9 mouse cellular contexts compared by ENCODE assay signal in the genomic region with DNA sequence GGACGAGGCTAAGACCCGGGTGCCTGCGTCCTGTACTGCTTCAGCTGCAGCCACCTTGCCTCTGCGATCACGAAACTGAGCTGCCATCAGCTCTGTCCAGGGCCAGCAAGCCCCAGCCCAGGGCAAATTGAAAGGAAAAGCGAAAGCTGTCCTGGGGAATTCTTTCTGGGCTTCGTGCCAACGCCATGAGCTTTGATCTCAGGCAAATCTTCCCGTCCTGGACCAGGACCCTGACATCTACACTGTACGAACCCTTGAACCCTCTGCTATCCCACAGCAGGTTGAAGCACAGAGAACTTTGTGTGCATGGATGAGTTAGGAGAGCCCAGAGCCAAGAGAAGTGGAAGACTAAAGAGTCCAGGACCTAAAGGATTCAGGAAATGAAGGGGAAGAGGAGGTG. TPM values are rescaled to one million over a fixed set of nuclear protein-coding genes. Genes with fewer than 3 reads are reported as not detected.
A peak's percentile ranks its signal among the peaks of the same experiment; 100 is the strongest.
DNase-seq lines count a peak whose midpoint lies in the region; ATAC-seq lines count a peak whose summit lies in the region.
"Had no signal": no experiment of that assay in that cellular context is flagged by ENCODE, and none has a peak within 500 bp of the region (broad histone marks: within the 10 kb centered on the region; RNA-seq: fewer than 3 reads in every experiment).

No protein-coding gene starts in this region.

- WGBS in forebrain, embryonic 14.5 days = 47% methylated on average over 10 of the region's 10 CpGs
- 40% methylated on average over 10 of the region's 10 CpGs for WGBS in forebrain, embryonic 16.5 days
- 29% methylated on average over 10 of the region's 10 CpGs for WGBS in lung, embryonic 15.5 days
- whole genome bisulfite sequencing in forebrain, embryonic 15.5 days = 47% methylated on average over 10 of the region's 10 CpGs

- ATAC-seq in forebrain, embryonic 14.5 days = no peak
- ATAC-seq in forebrain, embryonic 16.5 days = no peak
- peak; percentile 29; the same call in 1 of the 2 replicates for ATAC-seq in lung, embryonic 15.5 days (ENCODE audit: borderline replicate concordance, extremely low read depth, low FRiP score, low TSS enrichment)
- ATAC-seq in forebrain, embryonic 15.5 days (replicated peaks) = no peak

- H3K9me3 ChIP-seq in forebrain, embryonic 14.5 days (replicated peaks; ENCODE audit: control insufficient read depth, low read length) = no peaks in the 10 kb centered on the region
- H3K9me3 ChIP-seq in forebrain, embryonic 16.5 days (ENCODE audit: control insufficient read depth, low read length) = no peaks in the 10 kb centered on the region
- H3K9me3 ChIP-seq in lung, embryonic 15.5 days = no peaks in the 10 kb centered on the region
- H3K9me3 ChIP-seq in forebrain, embryonic 15.5 days = no peaks in the 10 kb centered on the region
- H3K9me3 ChIP-seq: limb, embryonic 12.5 days had no signal

- H3K27ac ChIP-seq in forebrain, embryonic 14.5 days (ENCODE audit: low read depth, low read length) = no peak overlapping the region
- H3K27ac ChIP-seq in forebrain, embryonic 16.5 days (ENCODE audit: low read length) = no peak overlapping the region
- H3K27ac ChIP-seq in lung, embryonic 15.5 days = no peak overlapping the region
- no peak overlapping the region for H3K27ac ChIP-seq in forebrain, embryonic 15.5 days (replicated peaks)
- H3K27ac ChIP-seq: limb, embryonic 12.5 days had no signal

- no peak overlapping the region for H3K9ac ChIP-seq in forebrain, embryonic 14.5 days (ENCODE audit: low read length)
- H3K9ac ChIP-seq in forebrain, embryonic 16.5 days (replicated peaks; ENCODE audit: low read depth, low read length) = no peak overlapping the region
- no peak overlapping the region for H3K9ac ChIP-seq in lung, embryonic 15.5 days
- H3K9ac ChIP-seq in forebrain, embryonic 15.5 days (replicated peaks) = no peak overlapping the region
- H3K9ac ChIP-seq: limb, embryonic 12.5 days had no signal

- H3K27me3 ChIP-seq in forebrain, embryonic 14.5 days (replicated peaks; ENCODE audit: control insufficient read depth, insufficient read depth, low read length) = no peaks in the 10 kb centered on the region
- H3K27me3 ChIP-seq in forebrain, embryonic 16.5 days (replicated peaks; ENCODE audit: control insufficient read depth, insufficient read depth, low read length) = no peaks in the 10 kb centered on the region
- no peaks in the 10 kb centered on the region for H3K27me3 ChIP-seq in lung, embryonic 15.5 days
- H3K27me3 ChIP-seq in forebrain, embryonic 15.5 days = no peaks in the 10 kb centered on the region

- peaks cover 31% of the 10 kb centered on the region for H3K4me1 ChIP-seq in forebrain, embryonic 14.5 days (ENCODE audit: control insufficient read depth, insufficient read depth, low read length)
- H3K4me1 ChIP-seq in forebrain, embryonic 16.5 days (replicated peaks; ENCODE audit: control insufficient read depth, insufficient read depth, low read length) = peaks cover 17% of the 10 kb centered on the region
- H3K4me1 ChIP-seq in lung, embryonic 15.5 days = peaks cover 60% of the 10 kb centered on the region
- peaks cover 26% of the 10 kb centered on the region for H3K4me1 ChIP-seq in forebrain, embryonic 15.5 days

- no peak overlapping the region for H3K4me2 ChIP-seq in forebrain, embryonic 14.5 days (ENCODE audit: low read length)
- H3K4me2 ChIP-seq in forebrain, embryonic 16.5 days (ENCODE audit: low read length) = no peak overlapping the region
- H3K4me2 ChIP-seq in lung, embryonic 15.5 days = peak overlapping the region; percentile 35; the same call in 1 of the 2 replicates
- no peak overlapping the region for H3K4me2 ChIP-seq in forebrain, embryonic 15.5 days (replicated peaks)
- H3K4me2 ChIP-seq: limb, embryonic 12.5 days had no signal

- no peaks in the 10 kb centered on the region for H3K36me3 ChIP-seq in forebrain, embryonic 14.5 days (ENCODE audit: control insufficient read depth, insufficient read depth, low read length)
- H3K36me3 ChIP-seq in forebrain, embryonic 16.5 days (ENCODE audit: control insufficient read depth, insufficient read depth) = no peaks in the 10 kb centered on the region
- H3K36me3 ChIP-seq in lung, embryonic 15.5 days = no peaks in the 10 kb centered on the region
- H3K36me3 ChIP-seq in forebrain, embryonic 15.5 days = no peaks in the 10 kb centered on the region
- H3K36me3 ChIP-seq: limb, embryonic 12.5 days had no signal

- H3K4me3 ChIP-seq in forebrain, embryonic 14.5 days (ENCODE audit: low read depth, low read length) = no peak overlapping the region
- no peak overlapping the region for H3K4me3 ChIP-seq in forebrain, embryonic 16.5 days (replicated peaks; ENCODE audit: low read length)
- no peak overlapping the region for H3K4me3 ChIP-seq in lung, embryonic 15.5 days
- no peak overlapping the region for H3K4me3 ChIP-seq in forebrain, embryonic 15.5 days
- H3K4me3 ChIP-seq: limb, embryonic 12.5 days had no signal

- DNase-seq in forebrain, embryonic 14.5 days (ENCODE audit: low spot score) = peak; percentile 52
- peak; percentile 98 for DNase-seq in heart, adult 11 months
- peak; percentile 90 for DNase-seq in kidney, adult 18-20 months
- no peak for DNase-seq in natural killer cell, adult 2 months (ENCODE audit: low spot score in 2 of 2)
- DNase-seq in spleen, postnatal 4 days (ENCODE audit: low spot score in 2 of 2) = no peak

RNA-seq across cellular contexts. Expression of a gene that starts 25.7 kb away (rescaled TPM):
- 13.6 and 14.5 TPM in 2 replicates for polyA plus RNA-seq in forebrain, embryonic 14.5 days (2014; fragmentation: Nextera tagmentation; extraction: Ambion mirVana)
- polyA plus RNA-seq in forebrain, embryonic 16.5 days (2015; fragmentation: Nextera tagmentation; extraction: Ambion mirVana) = 12.0 and 12.9 TPM in 2 replicates
- 4.9 and 6.1 TPM in 2 replicates for polyA plus RNA-seq in lung, embryonic 15.5 days (2015; fragmentation: Nextera tagmentation; extraction: Ambion mirVana)
- 14.3 and 16.3 TPM in 2 replicates for polyA plus RNA-seq in forebrain, embryonic 15.5 days (2015; fragmentation: Nextera tagmentation; extraction: Ambion mirVana)

RNA-seq across cellular contexts. Expression of a gene that starts 56.5 kb away (rescaled TPM):
- 1.0 and 1.4 TPM in 2 replicates for polyA plus RNA-seq in forebrain, embryonic 14.5 days (2014; fragmentation: Nextera tagmentation; extraction: Ambion mirVana)
- 1.6 and 2.3 TPM in 2 replicates for polyA plus RNA-seq in forebrain, embryonic 16.5 days (2015; fragmentation: Nextera tagmentation; extraction: Ambion mirVana)
- polyA plus RNA-seq in lung, embryonic 15.5 days (2015; fragmentation: Nextera tagmentation; extraction: Ambion mirVana) = 0.89 and 1.0 TPM in 2 replicates
- polyA plus RNA-seq in forebrain, embryonic 15.5 days (2015; fragmentation: Nextera tagmentation; extraction: Ambion mirVana) = 1.8 and 1.9 TPM in 2 replicates

Comparison
In these comparisons a context has a peak if more than half of its experiments do, and no peak if none do; other contexts are left out.
1. DNase-seq: peak in forebrain, embryonic 14.5 days (single experiment), heart, adult 11 months (single experiment) and kidney, adult 18-20 months (single experiment); none in natural killer cell, adult 2 months (0 of 2) and spleen, postnatal 4 days (0 of 2).